Mouse (Mus musculus) G1E (cell line): ENCODE data around the gene Cdkl2.

Source experiments
- CTCF ChIP-seq: IDR thresholded peaks from 2 replicates; pipeline ENCODE4 v1.5.1; 2012; ENCODE audit warnings: low read depth, low read length, inconsistent platforms, mixed read lengths
- GATA1 ChIP-seq: IDR thresholded peaks from 2 replicates; pipeline ENCODE4 v1.6.1; 2012; ENCODE audit warnings: borderline replicate concordance, low read length, inconsistent platforms, mixed read lengths
- GATA2 ChIP-seq: IDR thresholded peaks from 2 replicates; pipeline ENCODE4 v1.6.1; 2012; ENCODE audit warnings: low read depth, low read length, inconsistent platforms, borderline replicate concordance
- POLR2AphosphoS5 ChIP-seq: IDR thresholded peaks from 2 replicates; pipeline ENCODE4 v1.6.1; 2012; ENCODE audit warnings: low read depth, low read length, inconsistent platforms; ENCODE audit not compliant: insufficient replicate concordance
- TAL1 ChIP-seq: conservative IDR thresholded peaks from 2 replicates; pipeline ENCODE4 v1.6.1; 2012; ENCODE audit warnings: low read depth, low read length, inconsistent platforms, mixed read lengths

- TF ChIP-seq CTCF: no peak
- TF ChIP-seq TAL1: no peak
- TF ChIP-seq GATA1: no peak
- TF ChIP-seq GATA2: no peak
- no peak for TF ChIP-seq POLR2AphosphoS5
Measured at GRCm38 (mm10) chr5:92042377-92043348, 1.0 kb downstream of the Cdkl2 start.
